Mouse (Mus musculus) liver, adult 2 months (tissue): ENCODE results near the gene Pin1rt1.

ENCODE experiments used
- CTCF ChIP-seq: fragments of 200-500 bp; IDR thresholded peaks from 2 replicates; pipeline ENCODE4 v1.5.1; 2011; ENCODE audit warnings: low read depth, low read length, control low read depth
- POLR2A ChIP-seq: fragments of 200-500 bp; IDR thresholded peaks from 2 replicates; pipeline ENCODE4 v1.6.1; 2011; ENCODE audit warnings: low read length, control low read depth; ENCODE audit not compliant: insufficient read depth; ENCODE audit errors: extremely low read depth

DNA sequence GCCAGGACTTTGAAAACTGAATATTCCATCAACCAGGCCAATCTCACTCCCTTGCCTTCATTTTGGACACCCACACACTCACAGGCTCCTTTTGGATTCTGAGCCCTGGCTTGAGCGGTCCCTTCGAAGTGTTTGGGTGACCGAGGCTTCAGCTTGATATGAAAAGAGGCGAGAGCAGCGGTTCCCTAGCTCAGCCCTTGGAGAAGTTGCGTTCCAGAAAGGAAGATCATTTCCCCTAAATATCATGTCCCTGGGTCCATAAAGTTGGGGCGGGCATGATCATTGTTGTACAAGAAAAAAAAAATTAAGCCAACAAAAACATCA lies 3.7 kb downstream of the Pin1rt1 start:
- TF ChIP-seq POLR2A, result no peak
- no peak for TF ChIP-seq CTCF
